Mouse (Mus musculus) midbrain, embryonic 14.5 days (tissue): ENCODE results near the gene Pard6a. TPM values are rescaled to one million over a fixed set of nuclear protein-coding genes. Genes with fewer than 3 reads are reported as not detected.
A peak's percentile ranks its signal among the peaks of the same experiment; 100 is the strongest.

Experiments
- ATAC-seq: fragments of 200-750 bp; cut with Nextera tagmentation; 2 replicates; pipeline ENCODE4 v1.8.0; 2017; ENCODE audit warnings: moderate number of reproducible peaks, moderate library complexity; ENCODE audit not compliant: low FRiP score, low TSS enrichment
- DNase-seq: peaks from one replicate; pipeline ENCODE4 v3.0.0-alpha.2; 2015
- H3K27ac ChIP-seq: fragments of 300-500 bp; sonication (generic); replicated peaks from 2 replicates; pipeline ENCODE4 v1.5.1; 2014; ENCODE audit warnings: mild to moderate bottlenecking, low read depth, low read length, moderate library complexity
- H3K27me3 ChIP-seq: fragments of 300-500 bp; sonication (generic); 2 replicates; pipeline ENCODE4 v1.6.1; 2014; ENCODE audit warnings: low read length, control low read depth, mixed read lengths; ENCODE audit not compliant: control insufficient read depth, insufficient read depth
- H3K36me3 ChIP-seq: fragments of 300-500 bp; sonication (generic); 2 replicates; pipeline ENCODE4 v1.6.1; 2014; ENCODE audit warnings: low read length, control low read depth; ENCODE audit not compliant: control insufficient read depth, insufficient read depth
- H3K4me1 ChIP-seq: fragments of 300-500 bp; sonication (generic); 2 replicates; pipeline ENCODE4 v1.6.1; 2014; ENCODE audit warnings: mild to moderate bottlenecking, antibody characterized with exemption, low read length, control low read depth; ENCODE audit not compliant: control insufficient read depth, insufficient read depth
- H3K4me2 ChIP-seq: fragments of 300-500 bp; sonication (generic); 2 replicates; pipeline ENCODE4 v1.6.1; 2014; ENCODE audit warnings: mild to moderate bottlenecking, low read length, moderate library complexity
- H3K4me3 ChIP-seq: fragments of 300-500 bp; sonication (generic); replicated peaks from 2 replicates; pipeline ENCODE4 v1.5.1; 2014; ENCODE audit warnings: low read depth, low read length
- H3K9ac ChIP-seq: fragments of 300-500 bp; sonication (generic); replicated peaks from 2 replicates; pipeline ENCODE4 v1.6.1; 2014; ENCODE audit warnings: mild to moderate bottlenecking, low read length, moderate library complexity
- H3K9me3 ChIP-seq: fragments of 300-500 bp; sonication (generic); 2 replicates; pipeline ENCODE4 v1.6.1; 2016; ENCODE audit warnings: low read length, control low read depth, mixed read lengths; ENCODE audit not compliant: control insufficient read depth
- WGBS: fragments of 180-500 bp; shearing (Covaris S2); extraction: QIAGEN DNeasy Blood & Tissue Kit; methylation state at CpG from one replicate; pipeline ENCODE4 v1.1.7; 2014; 5-methylcytosine and 5-hydroxymethylcytosine counted together
- polyA plus RNA-seq: library from polyadenylated mRNA; unstranded; fragments of >200 nt; fragmentation: Nextera tagmentation; extraction: Ambion mirVana; gene quantifications from 2 replicates; pipeline ENCODE4 v1.2.1, GENCODE M21; 2014

The Pard6a gene
- polyA plus RNA-seq = 51.2 and 53.4 TPM in 2 replicates

GRCm38 (mm10) chr8:105700966-105701824, at the start of gene Pard6a, which contains the start of gene Acd:
Gene Pard6a (plus strand): TSS chr8:105701148.
Gene Acd (minus strand): TSS chr8:105701102.
- Histone ChIP-seq H3K27me3 (no peaks in the 10 kb centered on the region), H3K36me3 (peaks cover 44% of the 10 kb centered on the region), H3K4me3 (peak within 1 kb of the TSS; percentile 57), H3K4me1 (peaks cover 16% of the 10 kb centered on the region), H3K9ac (peak within 1 kb of the TSS; percentile 68), H3K9me3 (no peaks in the 10 kb centered on the region), H3K27ac (peak within 1 kb of the TSS; percentile 92), H3K4me2 (peak within 1 kb of the TSS; percentile 83)
- ATAC-seq (peak; percentile 85), DNase-seq (peak; percentile 98)
- WGBS = under 1% methylated on average over 60 of the region's 60 CpGs

GRCm38 (mm10) chr8:105657641-105658040, 43.3 kb upstream of the Pard6a start:
- Histone ChIP-seq H3K9ac (no peak overlapping the region), H3K4me1 (0 out of 2 replicates have a peak, but pooled peaks cover 3% of the 10 kb centered on the region), H3K27ac (no peak overlapping the region), H3K4me3 (no peak overlapping the region), H3K36me3 (peaks cover 11% of the 10 kb centered on the region; the same call in 1 of the 2 replicates), H3K9me3 (no peaks in the 10 kb centered on the region), H3K4me2 (no peak overlapping the region), H3K27me3 (no peaks in the 10 kb centered on the region)
- no peak for DNase-seq
- no peak for ATAC-seq

GRCm38 (mm10) chr8:105661167-105661566, 39.8 kb upstream of the Pard6a start:
- peaks cover 30% of the 10 kb centered on the region for H3K36me3 ChIP-seq
- H3K27ac ChIP-seq = no peak overlapping the region
- no peaks in the 10 kb centered on the region for H3K27me3 ChIP-seq
- ATAC-seq (no peak), DNase-seq (peak; percentile 65)
- H3K4me2 ChIP-seq = no peak overlapping the region
- H3K4me3 ChIP-seq = no peak overlapping the region
- 82% methylated on average over 3 of the region's 3 CpGs for WGBS
- 0 out of 2 replicates have a peak, but pooled peaks cover 3% of the 10 kb centered on the region for H3K4me1 ChIP-seq
- H3K9me3 ChIP-seq = no peaks in the 10 kb centered on the region
- no peak overlapping the region for H3K9ac ChIP-seq

GRCm38 (mm10) chr8:105677891-105678290, 23.1 kb upstream of the Pard6a start:
- H3K9ac ChIP-seq = no peak overlapping the region
- no peak overlapping the region for H3K27ac ChIP-seq
- no peak overlapping the region for H3K4me3 ChIP-seq
- ATAC-seq = no peak
- no peaks in the 10 kb centered on the region for H3K9me3 ChIP-seq
- no peaks in the 10 kb centered on the region for H3K27me3 ChIP-seq
- WGBS = 85% methylated on average over 1 of the region's 1 CpGs
- no peak overlapping the region for H3K4me2 ChIP-seq
- no peak for DNase-seq
- no peaks in the 10 kb centered on the region for H3K4me1 ChIP-seq
- H3K36me3 ChIP-seq = peaks cover 92% of the 10 kb centered on the region

GRCm38 (mm10) chr8:105685325-105685724, 15.6 kb upstream of the Pard6a start:
- Histone ChIP-seq H3K36me3 (peaks cover 41% of the 10 kb centered on the region), H3K4me2 (no peak overlapping the region), H3K9ac (no peak overlapping the region), H3K4me3 (no peak overlapping the region), H3K27ac (no peak overlapping the region), H3K4me1 (no peaks in the 10 kb centered on the region), H3K27me3 (no peaks in the 10 kb centered on the region), H3K9me3 (no peaks in the 10 kb centered on the region)
- DNase-seq = no peak
- ATAC-seq = no peak
- WGBS = 86% methylated on average over 7 of the region's 7 CpGs

GRCm38 (mm10) chr8:105685796-105686308, 15.1 kb upstream of the Pard6a start, which contains the start of gene Carmil2:
Gene Carmil2 (plus strand): TSS chr8:105686274.
- no peak for ATAC-seq
- WGBS = 11% methylated on average over 26 of the region's 26 CpGs
- Histone ChIP-seq H3K4me2 (no peak within 1 kb of the TSS), H3K27ac (no peak within 1 kb of the TSS), H3K4me1 (no peaks in the 10 kb centered on the region), H3K9me3 (no peaks in the 10 kb centered on the region), H3K27me3 (no peaks in the 10 kb centered on the region), H3K9ac (no peak within 1 kb of the TSS), H3K36me3 (peaks cover 36% of the 10 kb centered on the region), H3K4me3 (no peak within 1 kb of the TSS)
- peak; percentile 21 for DNase-seq

- Histone ChIP-seq H3K9me3 (no peaks in the 10 kb centered on the region), H3K36me3 (peaks cover 29% of the 10 kb centered on the region), H3K4me3 (no peak overlapping the region), H3K9ac (no peak overlapping the region), H3K27me3 (no peaks in the 10 kb centered on the region), H3K4me2 (no peak overlapping the region), H3K27ac (no peak overlapping the region), H3K4me1 (no peaks in the 10 kb centered on the region)
- ATAC-seq = no peak
- WGBS = 65% methylated on average over 6 of the region's 6 CpGs
- DNase-seq = no peak
These were observed 14.4 kb upstream of the Pard6a start for GRCm38 (mm10) chr8:105686551-105686950.

- H3K4me3 ChIP-seq = no peak overlapping the region
- no peak for DNase-seq
- peaks cover 20% of the 10 kb centered on the region for H3K36me3 ChIP-seq
- no peak for ATAC-seq
- H3K27me3 ChIP-seq = no peaks in the 10 kb centered on the region
- no peak overlapping the region for H3K9ac ChIP-seq
- H3K4me2 ChIP-seq = no peak overlapping the region
- 61% methylated on average over 8 of the region's 8 CpGs for WGBS
- no peak overlapping the region for H3K27ac ChIP-seq
- H3K9me3 ChIP-seq = no peaks in the 10 kb centered on the region
- H3K4me1 ChIP-seq = no peaks in the 10 kb centered on the region
These were observed 13.4 kb upstream of the Pard6a start for GRCm38 (mm10) chr8:105687512-105687911.
